Mouse (Mus musculus) urinary bladder, adult 2 months (tissue): ENCODE measurements around the gene Olfr1055. TPM values are rescaled to one million over a fixed set of nuclear protein-coding genes. Genes with fewer than 3 reads are reported as not detected.
"Not testable (repeated sequence)": the region's sequence is repeated elsewhere in the genome, so short reads cannot be mapped to it uniquely, and the experiment has no call there.

Experiments
- DNase-seq: peaks from one replicate; pipeline ENCODE4 v3.0.0; 2022; ENCODE audit warnings: low spot score
- polyA plus RNA-seq: library from polyadenylated mRNA; depleted of rRNA; stranded (reverse); fragments of >200 nt; gene quantifications from 2 replicates; pipeline ENCODE4 v1.2.3, GENCODE M21; 2012; rRNA removed

Gene Olfr1055
- polyA plus RNA-seq = not detected in 2 replicates

DNA sequence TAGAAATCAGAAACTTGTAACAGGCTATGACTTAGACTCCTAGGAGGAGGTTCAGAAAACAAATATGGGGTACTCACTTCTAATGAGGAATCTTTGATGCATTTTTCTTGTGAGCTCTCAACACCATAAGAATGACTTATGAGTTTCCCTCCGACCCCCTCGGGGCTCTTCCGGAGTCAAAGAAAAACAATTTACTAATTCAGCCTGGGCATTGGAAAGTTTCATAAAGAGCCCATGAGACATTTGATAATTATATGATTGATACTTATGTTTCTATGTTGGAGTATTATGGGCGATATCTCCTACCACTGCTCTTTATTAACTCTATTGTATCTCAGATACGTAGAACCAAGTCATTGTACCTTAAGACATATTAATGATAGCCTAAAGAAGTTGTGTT lies at the start of gene Olfr1055:
Olfr1055 (minus strand) TSS at position 101 of the 400 bp plus-strand sequence.
- DNase-seq = no peak

DNA sequence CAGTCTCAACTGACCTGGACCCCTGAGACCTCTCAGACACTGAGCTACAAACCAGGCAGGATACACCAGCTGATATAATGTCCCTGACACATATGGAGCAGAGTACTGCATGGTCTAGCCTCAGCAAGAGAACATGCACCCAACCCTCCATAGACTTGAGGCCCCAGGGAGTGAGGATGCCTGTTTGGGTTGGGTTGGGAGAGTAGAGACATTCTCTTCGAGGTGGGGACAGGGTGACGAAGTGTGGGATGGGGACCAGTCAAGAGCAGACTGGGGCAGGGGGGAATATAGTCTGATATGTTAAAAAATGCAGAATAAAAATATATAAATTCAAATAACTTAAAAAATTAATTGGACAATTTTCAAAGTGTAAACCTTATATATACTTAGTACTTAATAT lies 45.0 kb upstream of the Olfr1055 start:
- DNase-seq = no peak

- not testable (repeated sequence) for DNase-seq
Observed at GRCm38 (mm10) chr2:86388461-86388860, 38.4 kb upstream of the Olfr1055 start, which contains the start of gene Olfr1058. Gene Olfr1058 (minus strand): TSS chr2:86388561.

- no peak for DNase-seq
Observed at GRCm38 (mm10) chr2:86378293-86378692, 28.2 kb upstream of the Olfr1055 start, which contains the start of gene Olfr1057. Gene Olfr1057 (minus strand): TSS chr2:86378393.

- DNase-seq = not testable (repeated sequence)
Observed at GRCm38 (mm10) chr2:86366342-86366741, 16.3 kb upstream of the Olfr1055 start.

GRCm38 (mm10) chr2:86362369-86362768 lies 12.3 kb upstream of the Olfr1055 start, which contains the start of gene Olfr1056:
Gene Olfr1056 (minus strand): TSS chr2:86362469.
- no peak for DNase-seq

DNA sequence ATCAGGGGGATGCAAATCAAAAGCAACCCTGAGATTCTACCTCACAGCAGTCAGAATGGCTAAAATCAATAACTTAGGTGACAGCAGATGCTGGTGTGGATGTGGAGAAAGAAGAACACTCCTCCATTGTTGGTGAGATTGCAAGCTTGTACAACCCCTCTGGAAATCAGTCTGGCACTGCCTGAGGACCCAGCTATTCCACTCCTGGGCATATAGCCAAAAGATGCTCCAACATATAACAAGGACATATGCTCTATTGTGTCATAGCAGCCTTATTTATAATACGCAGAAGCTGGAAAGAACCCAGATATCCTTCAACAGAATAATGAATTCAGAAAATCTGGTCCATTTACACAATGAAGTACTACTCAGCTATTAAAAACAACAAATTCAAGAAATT lies 1.7 kb upstream of the Olfr1055 start:
- not testable (repeated sequence) for DNase-seq

- no peak for DNase-seq
Observed at GRCm38 (mm10) chr2:86335333-86335732, 14.8 kb downstream of the Olfr1055 start, which contains the start of gene Olfr1054. Gene Olfr1054 (minus strand): TSS chr2:86335433.

DNA sequence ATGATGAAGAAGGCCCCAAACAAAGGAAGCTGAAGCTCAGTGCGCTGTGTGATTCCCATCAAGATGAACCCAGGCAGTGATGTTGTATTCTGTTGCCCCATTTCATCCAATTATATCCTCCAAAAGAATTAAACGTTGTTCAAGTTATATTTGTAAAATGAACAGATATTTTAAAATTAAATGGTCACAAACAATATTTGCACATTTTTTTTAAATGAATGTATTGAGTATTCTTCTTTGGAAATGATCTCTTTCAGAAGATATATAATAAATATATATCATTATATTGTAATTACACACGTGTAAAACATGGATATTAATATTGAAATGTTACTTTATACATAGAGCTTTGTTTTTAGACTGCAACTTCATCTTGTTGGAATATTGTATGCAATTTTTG lies 34.9 kb downstream of the Olfr1055 start, which contains the start of gene Olfr1053:
Olfr1053 (minus strand) TSS at position 101 of the 400 bp plus-strand sequence.
- no peak for DNase-seq

Other genes with a start within 250 kb of the Olfr1055 start
- gene Olfr1039, start 214.4 kb downstream of the Olfr1055 start, polyA plus RNA-seq = not detected in 2 replicates
- gene Olfr1040, start 203.6 kb downstream of the Olfr1055 start, polyA plus RNA-seq = not detected in 2 replicates
- not detected in 2 replicates for gene Olfr1042, start 188.4 kb downstream of the Olfr1055 start, polyA plus RNA-seq
- gene Olfr1043, start 182.8 kb downstream of the Olfr1055 start, polyA plus RNA-seq = not detected in 2 replicates
- gene Olfr1044, start 172.5 kb downstream of the Olfr1055 start, polyA plus RNA-seq = not detected in 2 replicates
- not detected in 2 replicates for gene Olfr52, start 164.6 kb downstream of the Olfr1055 start, polyA plus RNA-seq
- not detected in 2 replicates for gene Olfr1045, start 147.3 kb downstream of the Olfr1055 start, polyA plus RNA-seq
- not detected in 2 replicates for gene Olfr1046, start 131.0 kb downstream of the Olfr1055 start, polyA plus RNA-seq
- gene Olfr1047, start 118.9 kb downstream of the Olfr1055 start, polyA plus RNA-seq = not detected in 2 replicates
- gene Olfr1048, start 110.0 kb downstream of the Olfr1055 start, polyA plus RNA-seq = not detected in 2 replicates
- not detected in 2 replicates for gene Olfr1049, start 92.0 kb downstream of the Olfr1055 start, polyA plus RNA-seq
- gene Olfr1051, start 71.2 kb downstream of the Olfr1055 start, polyA plus RNA-seq = not detected in 2 replicates
- not detected in 2 replicates for gene Olfr1052, start 57.8 kb downstream of the Olfr1055 start, polyA plus RNA-seq
- not detected in 2 replicates for gene Olfr1053, start 35.0 kb downstream of the Olfr1055 start, polyA plus RNA-seq
- not detected in 2 replicates for gene Olfr1054, start 14.9 kb downstream of the Olfr1055 start, polyA plus RNA-seq
- not detected in 2 replicates for gene Olfr1056, start 12.2 kb upstream of the Olfr1055 start, polyA plus RNA-seq
- not detected in 2 replicates for gene Olfr1057, start 28.1 kb upstream of the Olfr1055 start, polyA plus RNA-seq
- gene Olfr1058, start 38.3 kb upstream of the Olfr1055 start, polyA plus RNA-seq = not detected in 2 replicates
- gene Olfr1061, start 63.8 kb upstream of the Olfr1055 start, polyA plus RNA-seq = not detected in 2 replicates
- gene Olfr1062, start 76.5 kb upstream of the Olfr1055 start, polyA plus RNA-seq = not detected in 2 replicates
- not detected in 2 replicates for gene Olfr1065, start 100.3 kb upstream of the Olfr1055 start, polyA plus RNA-seq
- gene Olfr1066, start 106.0 kb upstream of the Olfr1055 start, polyA plus RNA-seq = not detected in 2 replicates
- gene Olfr228, start 137.1 kb upstream of the Olfr1055 start, polyA plus RNA-seq = not detected in 2 replicates
- gene Olfr1076, start 158.2 kb upstream of the Olfr1055 start, polyA plus RNA-seq = not detected in 2 replicates
- not detected in 2 replicates for gene Olfr1079, start 192.2 kb upstream of the Olfr1055 start, polyA plus RNA-seq
- gene Olfr1080, start 208.0 kb upstream of the Olfr1055 start, polyA plus RNA-seq = not detected in 2 replicates
- gene Olfr1082, start 248.7 kb upstream of the Olfr1055 start, polyA plus RNA-seq = not detected in 2 replicates